Mouse (Mus musculus) small intestine, adult 2 months (tissue): ENCODE measurements at regions not wholly inside any gene's neighbourhood (a gene's known extent, or its start where the extent isn't known, plus 50 kb on each side); places are given as distances from the start of the nearest gene placed in this dataset.

Experiments
- CTCF ChIP-seq: fragments of 200-500 bp; IDR thresholded peaks from 2 replicates; pipeline ENCODE4 v1.5.1; 2012; ENCODE audit warnings: low read depth, mild to moderate bottlenecking, control low read depth, inconsistent platforms, low read length, moderate library complexity, mixed read lengths; ENCODE audit not compliant: insufficient replicate concordance, insufficient read length; ENCODE audit errors: extremely low read depth
- POLR2A ChIP-seq: fragments of 200-500 bp; IDR thresholded peaks from 2 replicates; pipeline ENCODE4 v1.6.1; 2012; ENCODE audit warnings: low read depth, mild to moderate bottlenecking, control low read depth, inconsistent platforms, low read length, moderate library complexity

DNA sequence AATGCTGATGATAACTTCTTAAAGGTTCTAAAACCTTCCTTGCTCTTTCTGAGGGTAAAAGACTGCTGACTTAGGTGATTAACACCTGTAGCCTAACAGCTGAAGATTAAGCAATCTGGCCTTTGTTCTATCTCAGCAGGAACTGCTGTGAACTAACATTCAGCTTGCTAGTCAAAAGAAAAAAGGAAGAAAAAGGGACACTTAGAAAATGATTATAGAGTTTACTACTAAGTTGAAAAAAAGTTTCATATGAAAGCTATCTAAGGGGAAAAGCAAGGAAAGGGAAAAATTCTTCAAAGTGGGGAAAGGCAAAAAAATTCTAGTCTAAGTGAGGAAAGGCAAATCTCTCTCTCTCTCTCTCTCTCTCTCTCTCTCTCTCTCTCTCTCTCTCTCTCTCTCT is 259.2 kb upstream of the Tmprss15 start:
- TF ChIP-seq POLR2A = no peak
- TF ChIP-seq CTCF = no peak
